Mouse (Mus musculus) kidney, adult 2 months (tissue): ENCODE data around the gene Ptprg. TPM values are rescaled to one million over a fixed set of nuclear protein-coding genes. Genes with fewer than 3 reads are reported as not detected.

Experiments
- DNase-seq: peaks from one replicate; pipeline ENCODE4 v3.0.0; 2021
- H3K27ac ChIP-seq: fragments of 200-500 bp; 2 replicates; pipeline ENCODE4 v1.5.1; 2012; ENCODE audit warnings: low read depth, low read length, control low read depth, inconsistent platforms; ENCODE audit not compliant: insufficient read depth
- H3K27me3 ChIP-seq: fragments of 200-500 bp; replicated peaks from 2 replicates; pipeline ENCODE4 v1.6.1; 2012; ENCODE audit warnings: mild to moderate bottlenecking, moderate library complexity, low read length, inconsistent platforms; ENCODE audit not compliant: control insufficient read depth, insufficient read depth
- H3K36me3 ChIP-seq: fragments of 200-500 bp; 2 replicates; pipeline ENCODE4 v1.6.1; 2012; ENCODE audit warnings: mild to moderate bottlenecking, moderate library complexity, low read length, inconsistent platforms; ENCODE audit not compliant: control insufficient read depth, insufficient read depth
- H3K4me1 ChIP-seq: fragments of 200-500 bp; 2 replicates; pipeline ENCODE4 v1.6.1; 2011; ENCODE audit warnings: low read length; ENCODE audit not compliant: control insufficient read depth, insufficient read depth
- H3K4me3 ChIP-seq: fragments of 200-500 bp; 2 replicates; pipeline ENCODE4 v1.5.1; 2011; ENCODE audit warnings: mild to moderate bottlenecking, low read depth, low read length, control low read depth; ENCODE audit not compliant: insufficient read depth
- CTCF ChIP-seq: fragments of 200-500 bp; conservative IDR thresholded peaks from 2 replicates; pipeline ENCODE4 v1.5.1; 2011; ENCODE audit warnings: low read depth, mild to moderate bottlenecking, control low read depth, low read length, moderate library complexity, mixed read lengths; ENCODE audit not compliant: insufficient read depth, insufficient read length
- POLR2A ChIP-seq: fragments of 200-500 bp; IDR thresholded peaks from one replicate; pipeline ENCODE4 v1.6.1; 2011; ENCODE audit warnings: low read depth, low read length, control low read depth
- WGBS: fragments of 180-500 bp; shearing (Covaris S2); methylation state at CpG from one replicate; pipeline ENCODE4 v1.1.7; 2018; 5-methylcytosine and 5-hydroxymethylcytosine counted together
- polyA plus RNA-seq: library from polyadenylated mRNA; depleted of rRNA; stranded (reverse); fragments of >200 nt; gene quantifications from 2 replicates; pipeline ENCODE4 v1.2.3, GENCODE M21; 2012

Ptprg gene
- polyA plus RNA-seq, 1 experiment: 39.2 TPM

DNA sequence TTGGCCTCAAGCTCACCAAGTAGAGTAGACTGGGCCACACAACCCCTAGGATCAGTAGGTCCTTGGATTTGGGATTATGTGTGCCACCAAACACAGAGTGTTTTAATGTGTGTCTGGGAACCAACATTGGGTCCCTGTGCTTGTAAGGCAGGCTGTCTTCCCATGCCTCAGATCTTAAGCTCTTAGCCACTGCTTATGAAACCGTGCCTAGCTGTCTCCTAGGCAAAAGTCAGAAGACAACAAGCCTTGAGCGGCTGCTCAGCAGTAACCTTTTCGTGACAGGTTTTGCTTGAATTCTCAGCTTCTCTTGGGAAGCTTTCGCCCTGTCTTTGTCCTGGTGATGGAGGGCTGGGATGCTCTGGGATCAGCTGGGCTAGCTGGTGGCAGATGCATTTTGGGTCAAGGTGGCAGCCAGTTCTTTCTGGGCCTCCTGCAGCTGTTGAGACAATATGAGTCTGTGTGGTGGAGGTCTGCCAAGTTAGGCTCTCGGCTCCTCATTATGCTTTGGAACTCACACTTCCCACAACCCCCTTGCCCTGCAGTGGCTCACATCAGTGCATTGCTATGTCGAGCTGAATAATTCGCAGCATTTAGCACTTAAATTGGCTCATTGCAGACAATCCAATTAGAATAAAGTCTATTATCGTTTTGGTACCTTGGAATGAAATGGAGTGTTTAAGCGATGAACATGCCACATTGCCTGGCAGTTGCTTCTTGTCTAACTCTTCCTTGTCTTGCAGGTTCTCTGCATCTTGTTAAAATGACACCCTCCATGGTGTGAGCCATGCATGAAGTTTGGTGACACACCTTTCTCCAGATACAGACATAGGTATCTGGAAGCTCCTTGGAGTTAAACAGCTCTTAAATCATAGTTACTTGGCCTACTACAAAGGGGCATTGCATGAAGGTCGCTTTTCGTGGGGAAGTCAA lies 321.9 kb downstream of the Ptprg start:
- 75% methylated on average over 11 of the region's 11 CpGs for WGBS
- no peak for DNase-seq
- H3K27ac ChIP-seq: no peak overlapping the region

DNA sequence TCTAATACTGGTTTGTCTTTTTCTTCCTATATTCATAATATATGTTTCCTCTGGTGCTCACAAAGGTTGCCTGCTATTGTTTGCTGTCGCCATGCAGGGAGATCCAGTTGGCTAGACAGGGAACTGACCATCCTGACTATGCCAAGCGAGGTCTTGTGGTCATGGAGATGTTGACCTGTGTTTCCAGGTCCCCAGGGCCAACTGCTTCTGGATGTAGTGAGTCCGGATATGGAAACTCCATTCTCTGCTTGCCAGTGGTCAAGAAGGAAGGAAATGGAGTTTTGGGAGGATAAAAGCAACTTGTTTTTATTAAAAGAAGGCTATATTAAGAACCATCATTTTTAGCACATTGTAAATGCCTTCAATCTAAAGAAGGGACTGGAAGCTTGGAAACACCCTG lies 327.8 kb downstream of the Ptprg start:
- Histone ChIP-seq H3K27ac (peak overlapping the region; percentile 34), H3K36me3 (no peaks in the 10 kb centered on the region), H3K4me1 (peaks cover 13% of the 10 kb centered on the region), H3K4me3 (no peak overlapping the region), H3K27me3 (no peaks in the 10 kb centered on the region)
- 65% methylated on average over 3 of the region's 3 CpGs for WGBS
- DNase-seq: peak; percentile 85
- TF ChIP-seq CTCF: no peak

More for the DNA sequence above, 321.9 kb downstream of the Ptprg start:
- H3K27me3 ChIP-seq: no peaks in the 10 kb centered on the region
- peaks cover under 1% of the 10 kb centered on the region for H3K4me1 ChIP-seq
- H3K4me3 ChIP-seq: no peak overlapping the region
- TF ChIP-seq POLR2A (no peak), CTCF (no peak)
- H3K36me3 ChIP-seq: no peaks in the 10 kb centered on the region

DNA sequence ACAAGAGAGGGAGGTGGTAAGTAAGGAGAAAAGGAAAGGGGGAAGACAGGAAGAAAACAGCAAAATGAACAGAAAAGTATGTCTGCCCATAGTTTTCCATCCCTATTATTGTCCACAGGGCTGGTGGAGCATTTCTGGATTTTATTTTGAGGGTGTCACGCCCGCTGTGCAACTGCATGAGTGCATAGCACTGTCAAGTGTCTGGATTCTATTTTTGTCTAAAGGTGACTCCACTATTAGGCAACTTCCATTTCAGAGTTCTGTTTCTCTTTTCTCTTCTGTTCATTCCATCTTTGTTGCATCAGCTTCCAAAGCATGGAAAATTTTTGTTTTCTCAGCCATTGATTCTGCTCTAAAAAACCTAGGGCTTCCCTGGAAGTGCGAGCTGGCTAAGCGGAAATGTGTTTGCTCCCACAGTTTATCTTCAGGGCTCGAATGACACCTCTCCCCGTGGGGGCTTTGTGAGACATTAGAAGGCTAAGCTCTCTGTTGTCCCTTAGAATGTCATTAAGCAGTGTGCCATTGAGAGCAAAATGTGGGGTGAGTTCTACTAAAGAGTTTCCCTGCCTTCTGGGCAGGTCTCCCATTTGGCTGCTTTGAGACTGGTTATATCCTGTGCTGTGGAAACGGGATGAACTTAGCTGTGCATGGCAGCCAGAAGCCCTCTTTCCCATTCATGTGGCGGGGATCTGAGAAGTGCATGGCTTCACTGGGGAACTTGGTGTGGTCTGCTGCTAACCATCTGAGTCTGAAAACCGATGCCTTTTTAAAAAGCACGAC lies 330.0 kb downstream of the Ptprg start:
- H3K4me1 ChIP-seq: peaks cover 13% of the 10 kb centered on the region
- 40% methylated on average over 10 of the region's 10 CpGs for WGBS
- no peaks in the 10 kb centered on the region for H3K36me3 ChIP-seq
- H3K27me3 ChIP-seq: no peaks in the 10 kb centered on the region
- H3K4me3 ChIP-seq: no peak overlapping the region
- TF ChIP-seq CTCF: no peak
- TF ChIP-seq POLR2A: no peak
- peak overlapping the region; percentile 67; the same call in 1 of the 2 replicates for H3K27ac ChIP-seq
- peak; percentile 48 for DNase-seq

DNA sequence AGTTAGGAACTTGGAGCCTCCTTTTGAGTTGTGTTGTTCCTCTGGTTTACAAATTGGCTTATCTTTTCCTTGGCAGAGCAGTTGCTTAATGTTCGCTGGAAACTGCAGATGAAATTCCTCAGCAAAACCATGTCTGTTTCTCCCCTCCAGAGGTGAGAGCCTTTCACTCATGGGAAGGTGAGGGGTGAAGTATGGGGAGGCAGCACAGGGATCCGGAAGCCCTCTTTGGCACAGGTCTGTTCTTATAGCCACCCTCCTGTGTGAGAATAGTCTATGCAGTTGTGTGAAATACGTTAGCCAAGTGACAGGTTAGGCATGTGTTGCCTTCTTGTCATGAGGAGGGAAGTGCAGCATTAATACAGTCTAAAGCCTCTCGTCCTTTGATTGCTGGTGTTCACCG lies 330.7 kb downstream of the Ptprg start:
- H3K36me3 ChIP-seq: no peaks in the 10 kb centered on the region
- no peaks in the 10 kb centered on the region for H3K27me3 ChIP-seq
- DNase-seq: no peak
- no peak overlapping the region for H3K4me3 ChIP-seq
- peak overlapping the region; percentile 67 for H3K27ac ChIP-seq
- no peak for TF ChIP-seq CTCF
- no peak for TF ChIP-seq POLR2A
- 51% methylated on average over 5 of the region's 5 CpGs for WGBS
- H3K4me1 ChIP-seq: peaks cover 13% of the 10 kb centered on the region

DNA sequence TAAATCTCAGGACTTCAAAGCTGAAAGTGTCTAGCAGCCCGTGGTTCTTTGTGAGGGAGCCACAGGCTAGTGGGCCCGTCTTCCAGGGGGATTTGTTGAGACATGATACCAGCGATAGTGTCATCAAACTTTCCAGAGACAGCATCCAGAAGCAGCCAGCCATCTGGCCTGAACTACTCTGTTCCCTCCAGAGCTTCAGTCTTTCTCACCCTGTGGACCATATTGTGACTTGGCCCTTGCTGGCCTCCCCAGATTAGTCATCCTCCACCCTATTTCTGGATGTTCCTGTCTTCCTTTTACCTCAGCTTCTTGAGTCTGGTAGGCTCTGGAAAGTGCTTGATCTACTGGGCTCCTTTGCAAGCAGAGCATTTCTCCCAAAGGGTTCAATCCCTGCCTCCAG lies 333.1 kb downstream of the Ptprg start:
- WGBS: 64% methylated on average over 3 of the region's 3 CpGs
- no peak for TF ChIP-seq POLR2A
- TF ChIP-seq CTCF: no peak
- DNase-seq: no peak
- Histone ChIP-seq H3K4me1 (peaks cover 8% of the 10 kb centered on the region), H3K36me3 (no peaks in the 10 kb centered on the region), H3K27ac (no peak overlapping the region), H3K4me3 (no peak overlapping the region), H3K27me3 (no peaks in the 10 kb centered on the region)

DNA sequence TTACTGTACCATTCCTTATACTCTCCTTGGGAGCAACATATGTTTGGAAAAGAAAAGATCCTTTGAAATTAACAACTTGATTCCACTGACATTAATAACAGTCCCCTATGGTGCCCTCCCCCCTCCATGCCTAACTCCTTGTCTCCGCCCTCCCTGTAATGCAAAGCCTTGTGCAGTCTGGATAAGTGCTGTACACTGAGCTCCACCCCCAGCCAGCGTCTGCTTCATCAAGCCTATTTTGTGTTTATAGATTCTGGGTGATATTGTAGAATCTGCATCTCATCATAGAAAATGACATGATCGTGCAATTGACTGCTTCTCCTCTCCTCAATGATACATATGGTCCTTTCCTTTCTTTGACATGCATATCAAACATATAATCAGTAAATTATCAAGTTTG lies 337.6 kb downstream of the Ptprg start:
- Histone ChIP-seq H3K27me3 (no peaks in the 10 kb centered on the region), H3K4me1 (no peaks in the 10 kb centered on the region), H3K27ac (no peak overlapping the region), H3K36me3 (no peaks in the 10 kb centered on the region), H3K4me3 (no peak overlapping the region)
- TF ChIP-seq POLR2A (no peak), CTCF (no peak)
- DNase-seq: no peak
- WGBS: 87% methylated on average over 3 of the region's 3 CpGs

DNA sequence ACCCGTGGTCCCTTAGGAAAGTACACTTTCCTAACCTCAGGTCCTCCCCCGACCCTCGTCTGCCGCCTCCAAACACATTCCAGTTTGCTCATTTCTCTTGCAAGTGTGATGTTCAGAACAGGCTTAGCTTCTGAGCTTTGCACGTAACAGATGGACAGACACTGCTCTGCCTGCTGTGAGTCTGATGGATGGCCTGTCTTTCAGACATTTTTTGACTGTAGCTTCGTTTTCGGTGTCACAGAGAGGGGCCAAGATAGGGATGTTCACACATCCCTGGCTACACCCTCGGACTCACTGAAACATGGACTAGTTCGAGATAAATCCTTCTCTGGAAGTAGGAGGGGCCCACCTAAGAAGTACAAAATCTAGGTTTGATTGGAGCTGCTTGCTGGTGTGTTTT lies 339.3 kb downstream of the Ptprg start:
- H3K27me3 ChIP-seq: no peaks in the 10 kb centered on the region
- 63% methylated on average over 9 of the region's 9 CpGs for WGBS
- no peaks in the 10 kb centered on the region for H3K36me3 ChIP-seq
- H3K27ac ChIP-seq: no peak overlapping the region
- H3K4me1 ChIP-seq: no peaks in the 10 kb centered on the region
- TF ChIP-seq CTCF (no peak), POLR2A (no peak)
- no peak overlapping the region for H3K4me3 ChIP-seq
- DNase-seq: no peak
